Comparison of ENCODE assay signal across 9 mouse cellular contexts in genomic region chr15:82236565-82236964, GRCm38 (mm10). TPM values are rescaled to one million over a fixed set of nuclear protein-coding genes. Genes with fewer than 3 reads are reported as not detected.
DNase-seq lines count a peak whose midpoint lies in the region; ATAC-seq and TF ChIP-seq lines count a peak whose summit lies in the region.
"Had no signal": no experiment of that assay in that cellular context is flagged by ENCODE, and none has a peak within 500 bp of the region (broad histone marks: within the 10 kb centered on the region; RNA-seq: fewer than 3 reads in every experiment).

No protein-coding gene starts in this region.

- H3K4me2 ChIP-seq in forebrain, embryonic 15.5 days (replicated peaks), result no peak overlapping the region

- H3K4me3 ChIP-seq in forebrain, embryonic 15.5 days, result no peak overlapping the region
- no peak overlapping the region for H3K4me3 ChIP-seq in layer of hippocampus, adult 2 months
- H3K4me3 ChIP-seq in lung, adult 2 months (replicated peaks; ENCODE audit: extremely low read depth, low read depth, low read length), result no peak overlapping the region
- H3K4me3 ChIP-seq in olfactory bulb, adult 2 months (ENCODE audit: insufficient read depth, low read depth, low read length), result no peak overlapping the region

- peaks cover 9% of the 10 kb centered on the region for H3K4me1 ChIP-seq in forebrain, embryonic 15.5 days
- H3K4me1 ChIP-seq in lung, adult 2 months (ENCODE audit: control insufficient read depth, insufficient read depth, low read length), result no peaks in the 10 kb centered on the region
- peaks cover 8% of the 10 kb centered on the region; the same call in 1 of the 2 replicates for H3K4me1 ChIP-seq in olfactory bulb, adult 2 months (ENCODE audit: control insufficient read depth, insufficient read depth, low read length)

- H3K36me3 ChIP-seq in forebrain, embryonic 15.5 days, result no peaks in the 10 kb centered on the region

- peak; percentile 100 for TF ChIP-seq CTCF in layer of hippocampus, adult 2 months (conservative IDR thresholded peaks at IDR 0.05)
- TF ChIP-seq CTCF in lung, adult 2 months (IDR thresholded peaks at IDR 0.05; ENCODE audit: insufficient read depth, low read length), result peak; percentile 98
- peak; percentile 91 for TF ChIP-seq CTCF in olfactory bulb, adult 2 months (IDR thresholded peaks at IDR 0.05; ENCODE audit: insufficient read depth, low read depth, low read length)

- H3K9ac ChIP-seq in forebrain, embryonic 15.5 days (replicated peaks), result no peak overlapping the region

- H3K27ac ChIP-seq in forebrain, embryonic 15.5 days (replicated peaks), result no peak overlapping the region
- H3K27ac ChIP-seq in layer of hippocampus, adult 2 months, result no peak overlapping the region
- H3K27ac ChIP-seq in olfactory bulb, adult 2 months (ENCODE audit: insufficient read depth, low read depth, low read length), result no peak overlapping the region

- H3K27me3 ChIP-seq in forebrain, embryonic 15.5 days, result no peaks in the 10 kb centered on the region

- H3K9me3 ChIP-seq in forebrain, embryonic 15.5 days, result no peaks in the 10 kb centered on the region

- WGBS in forebrain, embryonic 15.5 days, result 23% methylated on average over 5 of the region's 5 CpGs
- 22% methylated on average over 5 of the region's 5 CpGs for WGBS in lung, adult 2 months
- 16% methylated on average over 5 of the region's 5 CpGs for WGBS in olfactory bulb, adult 2 months

- peak; percentile 78 for ATAC-seq in forebrain, embryonic 15.5 days (replicated peaks)
- ATAC-seq in hematopoietic stem cell, adult 5-6 weeks (replicated peaks in 1 of 2; ENCODE audit: insufficient read depth in 1 of 2, low FRiP score in 2 of 2, low TSS enrichment in 1 of 2, low read depth in 1 of 2, poor library complexity in 2 of 2, severe bottlenecking in 2 of 2), result peak; percentile 70 to 83; a peak in 3 of 4 replicates

- no peak for TF ChIP-seq POLR2A in lung, adult 2 months (IDR thresholded peaks at IDR 0.05; ENCODE audit: borderline replicate concordance, extremely low read depth, low read depth, low read length)
- no peak for TF ChIP-seq POLR2A in olfactory bulb, adult 2 months (IDR thresholded peaks at IDR 0.05; ENCODE audit: insufficient read depth, low read depth, low read length)

- DNase-seq in ES-CJ7 (ENCODE audit: low read depth, low spot score), result peak; percentile 78
- peak; percentile 91 for DNase-seq in cerebellum, adult 11 months
- DNase-seq in layer of hippocampus, adult 2 months (ENCODE audit: low spot score in 2 of 2), result peak; percentile 76 to 91
- DNase-seq in lung, adult 2 months, result peak; percentile 86
- peak; percentile 63 for DNase-seq in thymus, adult 18-20 months

RNA-seq across cellular contexts. Expression of gene Cenpm, which starts 8.0 kb away (rescaled TPM):
- polyA plus RNA-seq in forebrain, embryonic 15.5 days (2015; fragmentation: Nextera tagmentation; extraction: Ambion mirVana), result 38.9 and 45.6 TPM in 2 replicates
- total RNA-seq in hematopoietic stem cell, adult 5-6 weeks (2017), result 15.6 and 25.6 TPM in 2 replicates
- 1 to 10 TPM; 2.5 TPM for total RNA-seq in layer of hippocampus, adult 2 months (2021)
- polyA plus RNA-seq in lung, adult 2 months (2012; rRNA removed), result 1.8 and 3.4 TPM in 2 replicates
- polyA plus RNA-seq in olfactory bulb, adult 2 months (2012; ENCODE audit: insufficient read depth, insufficient read length, low replicate concordance, missing spikeins), result not detected in 2 replicates

RNA-seq across cellular contexts. Expression of gene Tnfrsf13c, which starts 12.4 kb away (rescaled TPM):
- polyA plus RNA-seq in forebrain, embryonic 15.5 days (2015; fragmentation: Nextera tagmentation; extraction: Ambion mirVana), result 0.11 and 0.37 TPM in 2 replicates
- 9.2 and 10.6 TPM in 2 replicates for total RNA-seq in hematopoietic stem cell, adult 5-6 weeks (2017)
- under 1 TPM; 0.54 to 0.79 TPM for total RNA-seq in layer of hippocampus, adult 2 months (2021)
- polyA plus RNA-seq in lung, adult 2 months (2012; rRNA removed), result 4.4 and 4.9 TPM in 2 replicates
- not detected in 2 replicates for polyA plus RNA-seq in olfactory bulb, adult 2 months (2012; ENCODE audit: insufficient read depth, insufficient read length, low replicate concordance, missing spikeins)

RNA-seq across cellular contexts. Expression of gene 1500009C09Rik, which starts 15.6 kb away (rescaled TPM):
- 13.5 and 14.7 TPM in 2 replicates for polyA plus RNA-seq in forebrain, embryonic 15.5 days (2015; fragmentation: Nextera tagmentation; extraction: Ambion mirVana)
- total RNA-seq in hematopoietic stem cell, adult 5-6 weeks (2017), result not detected in 2 replicates
- 100 to 1,000 TPM; 105 to 108 TPM for total RNA-seq in layer of hippocampus, adult 2 months (2021)
- not detected in 2 replicates for polyA plus RNA-seq in lung, adult 2 months (2012; rRNA removed)
- not detected in 2 replicates for polyA plus RNA-seq in olfactory bulb, adult 2 months (2012; ENCODE audit: insufficient read depth, insufficient read length, low replicate concordance, missing spikeins)
- polyA plus RNA-seq: gonadal fat pad, adult 2 months had no signal

RNA-seq across cellular contexts. Expression of gene Shisa8, which starts 23.9 kb away (rescaled TPM):
- polyA plus RNA-seq in forebrain, embryonic 15.5 days (2015; fragmentation: Nextera tagmentation; extraction: Ambion mirVana), result 0.27 and 0.69 TPM in 2 replicates
- 9.3 and 13.6 TPM in 2 replicates for total RNA-seq in hematopoietic stem cell, adult 5-6 weeks (2017)
- total RNA-seq in layer of hippocampus, adult 2 months (2021), result 1 to 10 TPM in 1 of 2 experiments, under 1 TPM in 1; 0.95 to 1.2 TPM
- polyA plus RNA-seq in lung, adult 2 months (2012; rRNA removed), result 0.40 and 1.00 TPM in 2 replicates
- polyA plus RNA-seq in olfactory bulb, adult 2 months (2012; ENCODE audit: insufficient read depth, insufficient read length, low replicate concordance, missing spikeins), result not detected in 2 replicates

RNA-seq across cellular contexts. Expression of gene Sept3, which starts 38.1 kb away (rescaled TPM):
- 450 and 460 TPM in 2 replicates for polyA plus RNA-seq in forebrain, embryonic 15.5 days (2015; fragmentation: Nextera tagmentation; extraction: Ambion mirVana)
- 1.1 TPM in 2 replicates for total RNA-seq in hematopoietic stem cell, adult 5-6 weeks (2017)
- 100 to 1,000 TPM; 652 to 661 TPM for total RNA-seq in layer of hippocampus, adult 2 months (2021)
- polyA plus RNA-seq in lung, adult 2 months (2012; rRNA removed), result 3.9 and 4.6 TPM in 2 replicates
- 252 and 297 TPM in 2 replicates for polyA plus RNA-seq in olfactory bulb, adult 2 months (2012; ENCODE audit: insufficient read depth, insufficient read length, low replicate concordance, missing spikeins)
